Mouse (Mus musculus): ENCODE results near the gene Slc9a3r2. TPM values are rescaled to one million over a fixed set of nuclear protein-coding genes. Genes with fewer than 3 reads are reported as not detected.

The Slc9a3r2 gene
- polyA plus RNA-seq, 1 experiment from 2014 or later: 33.8 TPM

- 12% methylated on average over 22 of the region's 22 CpGs for WGBS
- ATAC-seq (ENCODE audit: low FRiP score, low read depth): no peak; the same call in none of the 2 replicates
- peak overlapping the region; percentile 94 for H3K4me2 ChIP-seq (replicated peaks)
- H3K9me3 ChIP-seq: no peaks in the 10 kb centered on the region
- H3K9ac ChIP-seq (replicated peaks): peak overlapping the region; percentile 75
- H3K4me3 ChIP-seq: peak overlapping the region; percentile 77
- no peaks in the 10 kb centered on the region for H3K27me3 ChIP-seq
- H3K36me3 ChIP-seq: peaks cover 26% of the 10 kb centered on the region
- H3K27ac ChIP-seq (replicated peaks): peak overlapping the region; percentile 72
- peaks cover 18% of the 10 kb centered on the region for H3K4me1 ChIP-seq
Measured at GRCm38 (mm10) chr17:24632813-24633449, 17.2 kb downstream of the Slc9a3r2 start.

- H3K36me3 ChIP-seq: peaks cover 33% of the 10 kb centered on the region
- H3K4me1 ChIP-seq: peaks cover 18% of the 10 kb centered on the region
- H3K4me3 ChIP-seq: peak within 1 kb of the TSS; percentile 77
- H3K4me2 ChIP-seq (replicated peaks): peak within 1 kb of the TSS; percentile 94
- 2% methylated on average over 51 of the region's 51 CpGs for WGBS
- peak; percentile 88 for ATAC-seq (ENCODE audit: low FRiP score, low read depth)
- H3K27me3 ChIP-seq: no peaks in the 10 kb centered on the region
- no peaks in the 10 kb centered on the region for H3K9me3 ChIP-seq
- H3K27ac ChIP-seq (replicated peaks): peak within 1 kb of the TSS; percentile 72
- H3K9ac ChIP-seq (replicated peaks): peak within 1 kb of the TSS; percentile 75
Measured at GRCm38 (mm10) chr17:24632167-24632812, 17.8 kb downstream of the Slc9a3r2 start, which contains the start of the genes Tsc2 and Nthl1. Tsc2 (minus strand) TSS chr17:24632630. Nthl1 (plus strand) TSS chr17:24632680.

- Histone ChIP-seq H3K9ac (replicated peaks) (no peak overlapping the region), H3K4me3 (no peak overlapping the region), H3K36me3 (peaks cover 53% of the 10 kb centered on the region), H3K4me2 (replicated peaks) (no peak overlapping the region), H3K27ac (replicated peaks) (no peak overlapping the region), H3K4me1 (peaks cover 18% of the 10 kb centered on the region), H3K27me3 (no peaks in the 10 kb centered on the region), H3K9me3 (no peaks in the 10 kb centered on the region)
- 94% methylated on average over 14 of the region's 14 CpGs for WGBS
- ATAC-seq (ENCODE audit: low FRiP score, low read depth): no peak
Measured at GRCm38 (mm10) chr17:24630072-24630471, 20.1 kb downstream of the Slc9a3r2 start.

- Histone ChIP-seq H3K36me3 (peaks cover 67% of the 10 kb centered on the region), H3K9me3 (no peaks in the 10 kb centered on the region), H3K4me3 (no peak overlapping the region), H3K4me2 (replicated peaks) (no peak overlapping the region), H3K9ac (replicated peaks) (no peak overlapping the region), H3K27me3 (no peaks in the 10 kb centered on the region), H3K4me1 (peaks cover 18% of the 10 kb centered on the region), H3K27ac (replicated peaks) (no peak overlapping the region)
- ATAC-seq (ENCODE audit: low FRiP score, low read depth): no peak
- WGBS: 54% methylated on average over 5 of the region's 5 CpGs
Measured at GRCm38 (mm10) chr17:24628646-24629045, 21.5 kb downstream of the Slc9a3r2 start.

GRCm38 (mm10) chr17:24625472-24625871 lies 24.7 kb downstream of the Slc9a3r2 start:
- no peak for ATAC-seq (ENCODE audit: low FRiP score, low read depth)
- no peak overlapping the region for H3K27ac ChIP-seq (replicated peaks)
- peaks cover 95% of the 10 kb centered on the region for H3K36me3 ChIP-seq
- no peaks in the 10 kb centered on the region for H3K4me1 ChIP-seq
- H3K9me3 ChIP-seq: no peaks in the 10 kb centered on the region
- WGBS: 94% methylated on average over 8 of the region's 8 CpGs
- no peaks in the 10 kb centered on the region for H3K27me3 ChIP-seq
- H3K4me3 ChIP-seq: no peak overlapping the region
- no peak overlapping the region for H3K4me2 ChIP-seq (replicated peaks)
- H3K9ac ChIP-seq (replicated peaks): no peak overlapping the region

- 90% methylated on average over 14 of the region's 14 CpGs for WGBS
- H3K4me1 ChIP-seq: no peaks in the 10 kb centered on the region
- no peak overlapping the region for H3K4me2 ChIP-seq (replicated peaks)
- no peak overlapping the region for H3K4me3 ChIP-seq
- H3K9ac ChIP-seq (replicated peaks): no peak overlapping the region
- peaks cover 93% of the 10 kb centered on the region for H3K36me3 ChIP-seq
- ATAC-seq (ENCODE audit: low FRiP score, low read depth): no peak
- H3K27ac ChIP-seq (replicated peaks): no peak overlapping the region
- H3K27me3 ChIP-seq: no peaks in the 10 kb centered on the region
- H3K9me3 ChIP-seq: no peaks in the 10 kb centered on the region
Measured at GRCm38 (mm10) chr17:24617561-24618194, 32.4 kb downstream of the Slc9a3r2 start.

GRCm38 (mm10) chr17:24610711-24611110 lies 39.4 kb downstream of the Slc9a3r2 start:
- no peak overlapping the region for H3K9ac ChIP-seq (replicated peaks)
- peaks cover 76% of the 10 kb centered on the region for H3K36me3 ChIP-seq
- no peak for ATAC-seq (ENCODE audit: low FRiP score, low read depth)
- no peak overlapping the region for H3K4me3 ChIP-seq
- 97% methylated on average over 2 of the region's 2 CpGs for WGBS
- no peak overlapping the region for H3K27ac ChIP-seq (replicated peaks)
- H3K9me3 ChIP-seq: no peaks in the 10 kb centered on the region
- no peaks in the 10 kb centered on the region for H3K4me1 ChIP-seq
- H3K4me2 ChIP-seq (replicated peaks): no peak overlapping the region
- H3K27me3 ChIP-seq: no peaks in the 10 kb centered on the region

GRCm38 (mm10) chr17:24608874-24609273 lies 41.3 kb downstream of the Slc9a3r2 start:
- Histone ChIP-seq H3K36me3 (peaks cover 75% of the 10 kb centered on the region), H3K4me3 (no peak overlapping the region), H3K9ac (replicated peaks) (no peak overlapping the region; the same call in 1 of the 2 replicates), H3K27me3 (no peaks in the 10 kb centered on the region), H3K27ac (replicated peaks) (no peak overlapping the region), H3K4me2 (replicated peaks) (no peak overlapping the region), H3K4me1 (no peaks in the 10 kb centered on the region), H3K9me3 (no peaks in the 10 kb centered on the region)
- WGBS: 94% methylated on average over 8 of the region's 8 CpGs
- ATAC-seq (ENCODE audit: low FRiP score, low read depth): no peak

GRCm38 (mm10) chr17:24608370-24608769 lies 41.8 kb downstream of the Slc9a3r2 start:
- H3K9ac ChIP-seq (replicated peaks): no peak overlapping the region; the same call in 1 of the 2 replicates
- H3K4me3 ChIP-seq: no peak overlapping the region
- 95% methylated on average over 4 of the region's 4 CpGs for WGBS
- H3K4me2 ChIP-seq (replicated peaks): no peak overlapping the region
- no peaks in the 10 kb centered on the region for H3K4me1 ChIP-seq
- H3K36me3 ChIP-seq: peaks cover 75% of the 10 kb centered on the region
- no peaks in the 10 kb centered on the region for H3K27me3 ChIP-seq
- H3K27ac ChIP-seq (replicated peaks): no peak overlapping the region
- no peak for ATAC-seq (ENCODE audit: low FRiP score, low read depth)
- no peaks in the 10 kb centered on the region for H3K9me3 ChIP-seq

- Histone ChIP-seq H3K27me3 (no peaks in the 10 kb centered on the region), H3K4me3 (no peak overlapping the region), H3K36me3 (peaks cover 96% of the 10 kb centered on the region), H3K4me2 (replicated peaks) (no peak overlapping the region), H3K4me1 (no peaks in the 10 kb centered on the region), H3K27ac (replicated peaks) (no peak overlapping the region), H3K9me3 (no peaks in the 10 kb centered on the region), H3K9ac (replicated peaks) (no peak overlapping the region)
- 96% methylated on average over 3 of the region's 3 CpGs for WGBS
- no peak for ATAC-seq (ENCODE audit: low FRiP score, low read depth)
Measured at GRCm38 (mm10) chr17:24604557-24604956, 45.6 kb downstream of the Slc9a3r2 start.

- ATAC-seq (ENCODE audit: low FRiP score, low read depth): no peak
- no peak overlapping the region for H3K4me2 ChIP-seq (replicated peaks)
- no peak overlapping the region for H3K4me3 ChIP-seq
- H3K4me1 ChIP-seq: no peaks in the 10 kb centered on the region
- H3K9me3 ChIP-seq: no peaks in the 10 kb centered on the region
- H3K36me3 ChIP-seq: peaks cover 98% of the 10 kb centered on the region
- no peak overlapping the region for H3K27ac ChIP-seq (replicated peaks)
- no peaks in the 10 kb centered on the region for H3K27me3 ChIP-seq
- H3K9ac ChIP-seq (replicated peaks): no peak overlapping the region
- whole genome bisulfite sequencing: 90% methylated on average over 8 of the region's 8 CpGs
Measured at GRCm38 (mm10) chr17:24603961-24604360, 46.2 kb downstream of the Slc9a3r2 start.

GRCm38 (mm10) chr17:24600502-24600901 lies 49.6 kb downstream of the Slc9a3r2 start:
- H3K4me1 ChIP-seq: no peaks in the 10 kb centered on the region
- no peak overlapping the region for H3K4me3 ChIP-seq
- no peak for ATAC-seq (ENCODE audit: low FRiP score, low read depth)
- WGBS: 91% methylated on average over 4 of the region's 4 CpGs
- H3K9me3 ChIP-seq: no peaks in the 10 kb centered on the region
- peaks cover 97% of the 10 kb centered on the region for H3K36me3 ChIP-seq
- H3K4me2 ChIP-seq (replicated peaks): no peak overlapping the region
- no peak overlapping the region for H3K27ac ChIP-seq (replicated peaks)
- no peak overlapping the region for H3K9ac ChIP-seq (replicated peaks)
- no peaks in the 10 kb centered on the region for H3K27me3 ChIP-seq
